Mouse (Mus musculus): Measurements from ENCODE around the gene Mrps16. TPM values are rescaled to one million over a fixed set of nuclear protein-coding genes. Genes with fewer than 3 reads are reported as not detected.

Mrps16 gene
- 59.8 and 60.2 TPM in 2 replicates for polyA plus RNA-seq (2016; fragmentation: Nextera tagmentation; extraction: Ambion mirVana)

DNA sequence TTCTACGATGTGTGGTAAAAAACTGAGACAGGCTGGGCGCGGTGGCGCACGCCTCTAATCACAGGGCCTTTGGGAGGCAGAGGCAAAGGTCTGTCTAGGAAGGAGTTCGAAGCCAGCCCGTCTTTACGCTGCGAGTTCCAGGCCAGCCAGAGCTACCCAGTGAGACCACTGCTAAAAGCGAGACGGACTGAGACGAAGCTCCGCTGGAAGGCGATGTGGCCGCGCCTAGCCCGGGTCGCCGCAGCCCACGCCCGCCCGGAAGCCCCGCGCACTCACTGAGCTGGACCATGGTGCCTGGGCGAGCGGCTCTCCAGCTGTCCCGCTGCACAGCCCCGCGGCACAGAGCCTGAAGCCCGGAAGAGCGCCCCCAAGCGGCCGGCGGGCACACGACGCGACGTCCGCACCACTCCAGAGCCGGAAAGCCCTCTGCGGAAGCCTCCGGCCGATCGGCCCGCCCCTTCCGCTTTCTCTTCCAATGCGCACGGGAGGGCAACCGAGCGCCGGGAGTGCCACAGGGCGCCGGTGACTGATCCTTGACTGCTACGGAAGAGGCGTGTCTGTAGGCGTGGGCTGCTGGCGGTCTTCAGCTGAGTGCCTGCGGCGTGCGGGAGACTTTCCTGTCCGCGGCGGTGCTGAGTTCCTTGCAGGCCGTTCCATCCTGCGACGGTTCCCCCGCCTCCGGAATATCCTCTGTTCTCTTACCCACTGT lies at the start of gene Mrps16:
Gene Mrps16, minus strand, starts transcription at position 430 of the 709 bp plus-strand sequence.
- peak within 1 kb of the TSS; percentile 87 for H3K27ac ChIP-seq
- ATAC-seq (ENCODE audit: low FRiP score), result peak; percentile 97
- peak within 1 kb of the TSS; percentile 63 for H3K4me2 ChIP-seq
- peaks cover 5% of the 10 kb centered on the region; the same call in 1 of the 2 replicates for H3K36me3 ChIP-seq (replicated peaks)
- WGBS, result under 1% methylated on average over 66 of the region's 68 CpGs
- no peaks in the 10 kb centered on the region for H3K9me3 ChIP-seq
- H3K9ac ChIP-seq, result peak within 1 kb of the TSS; percentile 86
- no peaks in the 10 kb centered on the region for H3K27me3 ChIP-seq
- peak within 1 kb of the TSS; percentile 70 for H3K4me3 ChIP-seq (replicated peaks)
- H3K4me1 ChIP-seq, result peaks cover 17% of the 10 kb centered on the region

DNA sequence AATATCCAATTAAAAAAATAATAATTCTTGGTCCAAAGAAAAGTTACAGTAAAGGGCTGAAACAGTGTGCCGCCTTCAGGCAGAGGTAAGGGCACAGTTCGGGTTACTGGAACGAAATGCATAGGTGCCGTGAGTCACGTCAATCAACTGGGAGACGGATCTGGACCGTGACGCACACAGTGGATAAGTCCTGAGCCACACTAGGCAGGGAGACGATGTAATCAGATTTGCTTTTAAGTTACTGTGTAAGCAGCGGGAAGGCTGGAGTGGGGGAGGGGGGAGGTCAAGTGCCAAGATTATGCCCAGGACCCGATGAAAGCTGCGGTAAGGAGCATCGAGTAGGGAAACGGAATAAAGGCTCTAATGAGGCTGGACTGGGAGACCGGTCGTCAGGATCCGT lies 48.8 kb upstream of the Mrps16 start:
- Histone ChIP-seq H3K27ac (no peak overlapping the region), H3K4me3 (replicated peaks) (no peak overlapping the region), H3K4me2 (no peak overlapping the region), H3K27me3 (no peaks in the 10 kb centered on the region), H3K4me1 (0 out of 2 replicates have a peak, but pooled peaks cover 4% of the 10 kb centered on the region), H3K36me3 (replicated peaks) (no peaks in the 10 kb centered on the region), H3K9me3 (no peaks in the 10 kb centered on the region), H3K9ac (no peak overlapping the region)
- 64% methylated on average over 17 of the region's 17 CpGs for WGBS
- ATAC-seq (ENCODE audit: low FRiP score), result no peak

DNA sequence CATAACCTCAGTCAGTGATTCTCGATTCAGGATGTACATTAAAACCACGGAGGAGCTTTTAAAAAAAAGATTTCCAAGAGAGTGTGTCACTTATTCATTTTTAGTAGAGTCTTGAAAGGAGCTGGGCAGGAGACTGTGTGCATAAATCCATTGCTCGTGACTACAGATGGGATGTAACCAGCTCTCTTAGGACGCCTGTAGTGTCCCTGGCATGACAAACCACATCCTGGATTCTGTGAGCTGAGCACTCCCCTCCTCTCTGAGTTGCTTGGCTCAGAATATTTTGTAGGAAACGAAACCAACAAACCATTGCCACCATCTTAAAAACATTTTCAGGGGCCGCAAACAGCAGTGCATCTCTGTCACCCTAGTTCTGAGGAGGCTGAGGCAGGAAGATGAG lies 43.5 kb upstream of the Mrps16 start:
- no peak for ATAC-seq (ENCODE audit: low FRiP score)
- Histone ChIP-seq H3K27me3 (no peaks in the 10 kb centered on the region), H3K4me2 (no peak overlapping the region), H3K9me3 (no peaks in the 10 kb centered on the region), H3K9ac (no peak overlapping the region), H3K27ac (no peak overlapping the region), H3K4me3 (replicated peaks) (no peak overlapping the region), H3K4me1 (no peaks in the 10 kb centered on the region), H3K36me3 (replicated peaks) (no peaks in the 10 kb centered on the region)
- WGBS, result 79% methylated on average over 6 of the region's 6 CpGs

DNA sequence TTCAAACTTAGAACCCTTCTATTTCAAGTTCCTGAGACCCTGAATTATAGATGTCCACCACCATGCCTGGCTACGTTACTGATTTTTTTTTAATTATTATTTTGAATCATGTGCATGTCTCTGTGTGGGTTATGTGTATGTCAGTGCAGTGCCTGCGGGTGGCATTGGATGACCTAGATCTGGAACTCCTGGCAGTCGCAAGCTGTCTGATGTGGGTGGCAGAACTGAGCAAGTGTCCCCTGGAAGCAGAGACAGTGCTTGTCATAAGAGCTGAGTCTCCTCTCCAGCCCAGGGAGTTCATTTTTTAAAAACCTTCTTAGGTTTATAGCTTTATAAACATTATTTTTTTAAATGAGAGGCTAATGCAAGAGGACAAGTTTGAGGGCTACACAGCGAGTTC lies 39.0 kb upstream of the Mrps16 start:
- no peaks in the 10 kb centered on the region for H3K27me3 ChIP-seq
- no peak overlapping the region for H3K27ac ChIP-seq
- no peak overlapping the region for H3K4me2 ChIP-seq
- H3K4me3 ChIP-seq (replicated peaks), result no peak overlapping the region
- no peaks in the 10 kb centered on the region for H3K36me3 ChIP-seq (replicated peaks)
- no peaks in the 10 kb centered on the region for H3K9me3 ChIP-seq
- ATAC-seq (ENCODE audit: low FRiP score), result no peak
- H3K9ac ChIP-seq, result no peak overlapping the region
- WGBS, result 87% methylated on average over 4 of the region's 4 CpGs
- no peaks in the 10 kb centered on the region for H3K4me1 ChIP-seq

DNA sequence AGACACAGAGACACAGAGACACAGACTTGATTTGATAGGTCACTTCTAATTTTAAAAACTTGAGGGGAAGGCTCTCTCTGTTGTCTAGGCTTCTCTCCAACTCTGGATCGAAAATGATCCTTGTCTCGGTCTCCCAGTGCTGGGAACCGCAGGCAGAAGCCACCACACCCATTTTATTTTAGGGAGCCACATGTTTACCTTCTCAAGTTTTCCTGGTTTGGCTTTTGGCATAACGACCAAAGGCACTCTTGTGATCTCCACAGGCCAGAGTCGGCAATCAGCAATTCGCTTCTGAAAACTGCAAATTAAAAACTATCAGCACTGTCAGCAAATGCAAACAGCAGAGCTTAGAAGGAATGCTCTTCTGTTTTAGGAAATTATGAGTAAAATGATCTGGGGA lies 38.3 kb upstream of the Mrps16 start:
- no peaks in the 10 kb centered on the region for H3K27me3 ChIP-seq
- WGBS, result 82% methylated on average over 6 of the region's 6 CpGs
- no peak overlapping the region for H3K4me2 ChIP-seq
- ATAC-seq (ENCODE audit: low FRiP score), result no peak
- H3K9ac ChIP-seq, result no peak overlapping the region
- no peak overlapping the region for H3K27ac ChIP-seq
- H3K4me3 ChIP-seq (replicated peaks), result no peak overlapping the region
- no peaks in the 10 kb centered on the region for H3K36me3 ChIP-seq (replicated peaks)
- no peaks in the 10 kb centered on the region for H3K9me3 ChIP-seq
- no peaks in the 10 kb centered on the region for H3K4me1 ChIP-seq

DNA sequence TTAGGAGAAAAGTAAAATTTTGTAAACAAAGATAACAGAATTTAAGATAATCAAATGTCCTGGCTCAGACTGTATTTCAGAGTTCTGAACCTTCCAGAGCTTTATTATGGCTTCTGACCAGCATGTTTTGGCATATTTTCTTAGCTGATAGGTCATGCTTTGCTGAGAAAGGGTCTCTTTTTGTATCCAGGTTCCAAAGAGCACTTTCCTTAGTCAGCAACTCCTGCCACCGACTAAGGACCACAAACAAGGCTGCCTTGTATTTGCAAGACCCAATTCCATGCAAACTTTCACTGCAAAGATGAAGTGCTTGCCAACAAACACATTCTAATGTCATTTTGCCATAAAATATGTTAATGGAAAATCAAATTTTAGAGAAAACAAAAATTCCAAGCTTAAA lies 36.4 kb upstream of the Mrps16 start:
- Histone ChIP-seq H3K27ac (no peak overlapping the region), H3K4me1 (peaks cover 4% of the 10 kb centered on the region; the same call in 1 of the 2 replicates), H3K9me3 (no peaks in the 10 kb centered on the region), H3K4me3 (replicated peaks) (no peak overlapping the region), H3K9ac (no peak overlapping the region), H3K36me3 (replicated peaks) (no peaks in the 10 kb centered on the region), H3K4me2 (no peak overlapping the region), H3K27me3 (no peaks in the 10 kb centered on the region)
- no peak for ATAC-seq (ENCODE audit: low FRiP score)
- WGBS, result 70% methylated on average over 1 of the region's 1 CpGs

DNA sequence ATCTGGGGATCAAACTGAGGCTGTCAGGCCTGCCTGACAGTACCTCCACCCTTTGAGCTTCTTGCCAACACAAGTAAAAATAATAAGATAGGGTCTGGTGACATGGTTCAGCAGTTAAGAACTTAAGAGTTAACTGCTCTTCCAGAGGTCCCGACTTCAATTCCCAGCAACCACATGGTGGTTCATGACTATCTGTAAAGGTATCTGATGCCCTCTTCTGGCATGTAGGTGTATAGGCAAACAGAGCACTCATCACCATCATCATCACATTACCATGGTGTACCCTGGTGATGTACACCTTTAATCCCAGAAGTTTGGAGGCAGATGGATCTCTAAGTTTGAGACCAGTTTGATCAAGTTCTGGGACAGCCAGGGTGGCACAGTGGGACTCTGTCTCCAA lies 35.2 kb upstream of the Mrps16 start:
- Histone ChIP-seq H3K27me3 (no peaks in the 10 kb centered on the region), H3K27ac (no peak overlapping the region), H3K4me1 (peaks cover 4% of the 10 kb centered on the region; the same call in 1 of the 2 replicates), H3K9me3 (no peaks in the 10 kb centered on the region), H3K36me3 (replicated peaks) (no peaks in the 10 kb centered on the region), H3K4me3 (replicated peaks) (no peak overlapping the region), H3K9ac (no peak overlapping the region), H3K4me2 (no peak overlapping the region)
- WGBS, result 43% methylated on average over 1 of the region's 1 CpGs
- no peak for ATAC-seq (ENCODE audit: low FRiP score)

DNA sequence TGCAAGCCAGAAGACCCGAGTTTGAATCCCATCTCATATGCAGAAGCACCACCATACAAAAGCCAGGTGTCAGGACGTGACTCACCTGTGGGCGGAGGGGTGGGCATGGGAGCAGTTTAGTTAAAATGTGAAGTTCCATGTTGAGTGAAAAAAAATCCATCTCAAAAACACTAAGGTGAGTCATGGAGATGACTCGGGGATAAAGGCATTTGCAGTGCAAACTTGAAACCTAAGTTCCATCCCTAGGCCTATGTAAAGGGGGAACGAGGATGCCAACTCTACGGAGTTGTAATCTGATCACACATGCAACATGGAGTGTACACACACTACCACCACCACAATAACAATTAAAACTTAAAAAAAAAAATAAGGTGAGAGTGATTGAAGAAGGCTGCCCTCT lies 29.6 kb upstream of the Mrps16 start:
- no peak overlapping the region for H3K4me2 ChIP-seq
- no peak overlapping the region for H3K27ac ChIP-seq
- no peak overlapping the region for H3K4me3 ChIP-seq (replicated peaks)
- no peak overlapping the region for H3K9ac ChIP-seq
- no peak for ATAC-seq (ENCODE audit: low FRiP score)
- peaks cover 4% of the 10 kb centered on the region; the same call in 1 of the 2 replicates for H3K4me1 ChIP-seq
- H3K9me3 ChIP-seq, result no peaks in the 10 kb centered on the region
- WGBS, result 91% methylated on average over 6 of the region's 6 CpGs
- H3K36me3 ChIP-seq (replicated peaks), result no peaks in the 10 kb centered on the region
- H3K27me3 ChIP-seq, result no peaks in the 10 kb centered on the region

DNA sequence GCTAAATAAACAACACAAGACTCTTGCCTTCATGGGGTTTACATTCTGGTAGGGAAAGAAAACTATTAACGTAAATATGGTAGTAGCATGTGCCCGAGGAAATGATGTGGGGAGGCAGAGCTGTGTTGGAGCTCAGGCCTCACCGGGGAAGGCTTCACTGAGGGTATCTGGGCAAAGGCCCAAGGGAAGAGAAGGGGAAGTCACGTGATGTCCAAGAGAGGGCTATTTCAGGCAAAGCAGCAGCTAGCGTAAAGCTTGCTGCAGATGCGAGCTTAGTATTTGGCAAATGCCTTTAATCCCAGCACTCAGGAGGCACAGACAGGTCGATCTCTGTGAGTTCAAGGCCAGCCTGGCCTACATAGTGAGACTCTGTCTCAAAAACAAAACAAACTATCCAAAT lies 28.8 kb upstream of the Mrps16 start:
- H3K27ac ChIP-seq, result no peak overlapping the region
- H3K4me2 ChIP-seq, result no peak overlapping the region
- 83% methylated on average over 7 of the region's 7 CpGs for WGBS
- H3K36me3 ChIP-seq (replicated peaks), result no peaks in the 10 kb centered on the region
- H3K9me3 ChIP-seq, result no peaks in the 10 kb centered on the region
- H3K4me3 ChIP-seq (replicated peaks), result no peak overlapping the region
- H3K4me1 ChIP-seq, result peaks cover 4% of the 10 kb centered on the region; the same call in 1 of the 2 replicates
- no peak for ATAC-seq (ENCODE audit: low FRiP score)
- H3K9ac ChIP-seq, result no peak overlapping the region
- H3K27me3 ChIP-seq, result no peaks in the 10 kb centered on the region

DNA sequence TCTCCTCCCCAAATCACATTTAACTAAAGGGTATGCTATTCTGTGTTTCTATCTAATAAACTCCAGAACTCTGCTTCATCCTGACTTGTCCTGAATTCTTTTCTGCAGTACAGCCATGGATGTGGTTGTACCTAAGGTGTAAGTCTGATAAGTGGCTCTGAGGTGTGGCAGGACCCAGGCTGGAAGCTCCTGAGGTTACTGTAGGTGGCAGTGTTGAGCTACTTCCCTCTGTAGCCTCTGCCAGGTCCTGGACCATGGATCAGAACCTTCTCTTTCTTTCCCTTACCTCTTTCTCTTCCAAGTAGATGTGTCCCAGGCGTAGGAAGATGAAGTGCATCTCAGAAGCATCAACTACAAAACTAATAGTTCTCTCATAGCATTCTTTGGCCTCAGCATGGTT lies 6.6 kb upstream of the Mrps16 start:
- H3K4me2 ChIP-seq, result no peak overlapping the region
- H3K27me3 ChIP-seq, result no peaks in the 10 kb centered on the region
- no peaks in the 10 kb centered on the region for H3K36me3 ChIP-seq (replicated peaks)
- no peaks in the 10 kb centered on the region for H3K4me1 ChIP-seq
- WGBS, result 71% methylated on average over 1 of the region's 1 CpGs
- H3K4me3 ChIP-seq (replicated peaks), result no peak overlapping the region
- no peaks in the 10 kb centered on the region for H3K9me3 ChIP-seq
- no peak for ATAC-seq (ENCODE audit: low FRiP score)
- no peak overlapping the region for H3K9ac ChIP-seq
- H3K27ac ChIP-seq, result no peak overlapping the region

DNA sequence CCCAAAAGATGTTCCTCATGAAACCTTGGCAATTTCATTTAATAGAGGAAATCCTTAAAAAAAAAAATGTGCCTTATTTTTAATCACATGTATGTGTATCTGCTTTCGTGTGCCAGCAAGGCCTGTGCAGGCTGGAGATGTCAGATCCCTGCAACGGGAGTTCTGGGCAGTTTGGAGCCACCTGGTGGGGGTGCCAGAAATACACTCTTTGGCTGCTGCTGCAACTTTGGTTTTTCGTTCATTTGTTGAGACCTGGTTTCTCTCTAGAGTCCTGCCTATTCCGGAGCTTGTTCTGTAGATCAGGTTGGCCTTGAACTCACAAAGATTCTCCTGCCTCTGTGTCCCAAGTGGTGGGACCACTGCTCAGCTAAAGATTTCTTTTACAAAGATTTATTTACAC lies 5.4 kb upstream of the Mrps16 start:
- H3K9me3 ChIP-seq, result no peaks in the 10 kb centered on the region
- H3K36me3 ChIP-seq (replicated peaks), result no peaks in the 10 kb centered on the region
- no peak for ATAC-seq (ENCODE audit: low FRiP score)
- 51% methylated on average over 4 of the region's 4 CpGs for WGBS
- H3K4me3 ChIP-seq (replicated peaks), result no peak overlapping the region
- H3K27me3 ChIP-seq, result no peaks in the 10 kb centered on the region
- no peak overlapping the region for H3K4me2 ChIP-seq
- no peak overlapping the region for H3K27ac ChIP-seq
- H3K4me1 ChIP-seq, result peaks cover 5% of the 10 kb centered on the region
- no peak overlapping the region for H3K9ac ChIP-seq

DNA sequence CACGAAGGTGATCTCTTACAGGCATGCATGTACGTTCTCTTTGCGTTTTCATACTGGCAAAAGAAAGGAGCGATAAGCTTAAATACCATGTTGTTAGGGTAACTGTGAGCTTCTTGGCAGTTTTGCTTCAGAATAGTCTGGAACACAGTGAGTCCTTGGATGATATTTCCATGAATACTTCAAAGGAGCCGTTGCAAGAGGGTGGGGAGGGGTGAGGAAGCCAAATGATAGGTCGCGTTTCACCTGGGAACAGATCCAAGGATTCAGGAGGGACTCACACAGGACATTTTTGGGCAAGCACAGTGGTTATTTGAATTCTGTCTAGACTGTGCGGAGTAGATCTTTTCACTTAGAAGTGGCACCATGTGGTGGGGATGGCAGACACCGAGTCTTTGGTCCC lies 3.8 kb upstream of the Mrps16 start:
- Histone ChIP-seq H3K27me3 (no peaks in the 10 kb centered on the region), H3K4me1 (peaks cover 11% of the 10 kb centered on the region), H3K4me3 (replicated peaks) (no peak overlapping the region), H3K9me3 (no peaks in the 10 kb centered on the region), H3K36me3 (replicated peaks) (no peaks in the 10 kb centered on the region), H3K27ac (no peak overlapping the region), H3K4me2 (no peak overlapping the region), H3K9ac (no peak overlapping the region)
- ATAC-seq (ENCODE audit: low FRiP score), result no peak
- WGBS, result 90% methylated on average over 9 of the region's 9 CpGs

DNA sequence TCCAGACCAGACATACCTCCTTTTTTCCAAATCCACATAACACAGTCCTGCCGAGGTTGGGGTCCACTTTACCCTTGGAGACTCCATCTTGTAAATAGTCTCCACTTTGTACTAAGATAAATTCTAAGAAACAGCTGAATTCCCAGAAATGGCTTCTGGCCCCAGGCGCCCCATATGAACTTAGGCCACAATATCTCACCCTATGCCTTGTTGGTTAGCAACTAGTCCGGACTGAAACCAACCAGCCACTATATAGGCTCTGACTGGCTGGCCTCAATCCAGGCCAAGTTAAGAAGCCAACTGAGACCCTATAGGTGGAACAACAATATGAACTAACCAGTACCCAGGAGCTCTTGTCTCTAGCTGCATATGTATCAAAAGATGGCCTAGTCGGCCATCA lies 1.1 kb downstream of the Mrps16 start:
- H3K9me3 ChIP-seq, result no peaks in the 10 kb centered on the region
- peaks cover 27% of the 10 kb centered on the region for H3K4me1 ChIP-seq
- ATAC-seq (ENCODE audit: low FRiP score), result no peak
- H3K4me3 ChIP-seq (replicated peaks), result no peak overlapping the region
- no peak overlapping the region for H3K4me2 ChIP-seq
- H3K27ac ChIP-seq, result no peak overlapping the region
- WGBS, result 81% methylated on average over 4 of the region's 4 CpGs
- H3K36me3 ChIP-seq (replicated peaks), result peaks cover 5% of the 10 kb centered on the region; the same call in 1 of the 2 replicates
- no peak overlapping the region for H3K9ac ChIP-seq
- no peaks in the 10 kb centered on the region for H3K27me3 ChIP-seq

Measured in forebrain, embryonic 12.5 days (tissue).